Mouse (Mus musculus): ENCODE results near the gene Sf3b5. TPM values are rescaled to one million over a fixed set of nuclear protein-coding genes. Genes with fewer than 3 reads are reported as not detected.

The Sf3b5 gene
- 32.5 and 36.8 TPM in 2 replicates for polyA plus RNA-seq (2014; fragmentation: Nextera tagmentation; extraction: Ambion mirVana)

DNA sequence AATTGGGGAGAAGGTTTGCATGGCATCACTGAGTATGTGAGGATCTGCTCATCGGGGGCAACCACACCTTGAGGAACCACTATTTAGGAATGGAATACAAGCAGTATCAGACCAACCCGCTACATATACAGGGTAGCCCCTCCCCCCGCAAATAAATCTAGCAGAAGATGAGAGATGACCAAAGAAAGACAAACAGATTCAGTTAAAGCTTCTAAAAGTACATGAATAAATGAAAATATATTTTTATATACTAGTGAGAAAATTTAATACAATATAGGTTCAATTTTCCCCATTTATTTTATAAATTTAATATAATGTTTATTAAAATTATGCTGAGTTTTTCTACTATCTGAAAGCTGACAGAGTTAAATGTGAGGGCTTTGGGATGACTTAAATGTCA lies at the start of gene Sf3b5:
Gene Sf3b5 (plus strand): TSS at position 301 of the 400 bp plus-strand sequence.
- no peaks in the 10 kb centered on the region for H3K36me3 ChIP-seq (ENCODE audit: control insufficient read depth, insufficient read depth, low read length)
- DNase-seq (ENCODE audit: low spot score): no peak
- H3K27me3 ChIP-seq (replicated peaks; ENCODE audit: control insufficient read depth, insufficient read depth, low read length): no peaks in the 10 kb centered on the region
- H3K4me2 ChIP-seq (ENCODE audit: low read length): no peak within 1 kb of the TSS
- no peaks in the 10 kb centered on the region for H3K9me3 ChIP-seq (replicated peaks; ENCODE audit: control insufficient read depth, low read length)
- WGBS: 92% methylated on average over 3 of the region's 3 CpGs
- no peak within 1 kb of the TSS for H3K4me3 ChIP-seq (ENCODE audit: low read depth, low read length)
- H3K9ac ChIP-seq (ENCODE audit: low read length): no peak within 1 kb of the TSS
- no peak within 1 kb of the TSS for H3K27ac ChIP-seq (ENCODE audit: low read depth, low read length)
- peaks cover 10% of the 10 kb centered on the region for H3K4me1 ChIP-seq (ENCODE audit: control insufficient read depth, insufficient read depth, low read length)
- no peak for ATAC-seq

- H3K4me1 ChIP-seq (ENCODE audit: control insufficient read depth, insufficient read depth, low read length): no peaks in the 10 kb centered on the region
- DNase-seq (ENCODE audit: low spot score) (no peak), ATAC-seq (no peak)
- WGBS: 57% methylated on average over 1 of the region's 1 CpGs
- no peak overlapping the region for H3K27ac ChIP-seq (ENCODE audit: low read depth, low read length)
- no peak overlapping the region for H3K4me3 ChIP-seq (ENCODE audit: low read depth, low read length)
- H3K27me3 ChIP-seq (replicated peaks; ENCODE audit: control insufficient read depth, insufficient read depth, low read length): no peaks in the 10 kb centered on the region
- no peak overlapping the region for H3K9ac ChIP-seq (ENCODE audit: low read length)
- no peaks in the 10 kb centered on the region for H3K36me3 ChIP-seq (ENCODE audit: control insufficient read depth, insufficient read depth, low read length)
- H3K9me3 ChIP-seq (replicated peaks; ENCODE audit: control insufficient read depth, low read length): no peaks in the 10 kb centered on the region
- H3K4me2 ChIP-seq (ENCODE audit: low read length): no peak overlapping the region
Measured at GRCm38 (mm10) chr10:12955831-12956230, 49.3 kb upstream of the Sf3b5 start.

GRCm38 (mm10) chr10:12957271-12957670 lies 47.9 kb upstream of the Sf3b5 start:
- ATAC-seq: no peak
- WGBS: 90% methylated on average over 4 of the region's 4 CpGs
- H3K4me3 ChIP-seq (ENCODE audit: low read depth, low read length): no peak overlapping the region
- no peaks in the 10 kb centered on the region for H3K36me3 ChIP-seq (ENCODE audit: control insufficient read depth, insufficient read depth, low read length)
- H3K27ac ChIP-seq (ENCODE audit: low read depth, low read length): no peak overlapping the region
- no peaks in the 10 kb centered on the region for H3K27me3 ChIP-seq (replicated peaks; ENCODE audit: control insufficient read depth, insufficient read depth, low read length)
- H3K4me2 ChIP-seq (ENCODE audit: low read length): no peak overlapping the region
- H3K9me3 ChIP-seq (replicated peaks; ENCODE audit: control insufficient read depth, low read length): no peaks in the 10 kb centered on the region
- DNase-seq (ENCODE audit: low spot score): no peak
- no peak overlapping the region for H3K9ac ChIP-seq (ENCODE audit: low read length)
- no peaks in the 10 kb centered on the region for H3K4me1 ChIP-seq (ENCODE audit: control insufficient read depth, insufficient read depth, low read length)

GRCm38 (mm10) chr10:12961546-12961945 lies 43.6 kb upstream of the Sf3b5 start:
- WGBS: 89% methylated on average over 8 of the region's 8 CpGs
- Histone ChIP-seq H3K4me2 (ENCODE audit: low read length) (no peak overlapping the region), H3K36me3 (ENCODE audit: control insufficient read depth, insufficient read depth, low read length) (no peaks in the 10 kb centered on the region), H3K9ac (ENCODE audit: low read length) (no peak overlapping the region), H3K4me3 (ENCODE audit: low read depth, low read length) (no peak overlapping the region), H3K27me3 (replicated peaks; ENCODE audit: control insufficient read depth, insufficient read depth, low read length) (0 out of 2 replicates have a peak, but pooled peaks cover 3% of the 10 kb centered on the region), H3K27ac (ENCODE audit: low read depth, low read length) (no peak overlapping the region), H3K4me1 (ENCODE audit: control insufficient read depth, insufficient read depth, low read length) (no peaks in the 10 kb centered on the region), H3K9me3 (replicated peaks; ENCODE audit: control insufficient read depth, low read length) (no peaks in the 10 kb centered on the region)
- ATAC-seq (no peak), DNase-seq (ENCODE audit: low spot score) (no peak)

- Histone ChIP-seq H3K4me3 (ENCODE audit: low read depth, low read length) (no peak overlapping the region), H3K36me3 (ENCODE audit: control insufficient read depth, insufficient read depth, low read length) (no peaks in the 10 kb centered on the region), H3K4me2 (ENCODE audit: low read length) (no peak overlapping the region), H3K27ac (ENCODE audit: low read depth, low read length) (no peak overlapping the region), H3K9me3 (replicated peaks; ENCODE audit: control insufficient read depth, low read length) (no peaks in the 10 kb centered on the region), H3K27me3 (replicated peaks; ENCODE audit: control insufficient read depth, insufficient read depth, low read length) (0 out of 2 replicates have a peak, but pooled peaks cover 3% of the 10 kb centered on the region), H3K4me1 (ENCODE audit: control insufficient read depth, insufficient read depth, low read length) (no peaks in the 10 kb centered on the region), H3K9ac (ENCODE audit: low read length) (no peak overlapping the region)
- no peak for DNase-seq (ENCODE audit: low spot score)
- no peak for ATAC-seq
Measured at GRCm38 (mm10) chr10:12962238-12962637, 42.9 kb upstream of the Sf3b5 start.

DNA sequence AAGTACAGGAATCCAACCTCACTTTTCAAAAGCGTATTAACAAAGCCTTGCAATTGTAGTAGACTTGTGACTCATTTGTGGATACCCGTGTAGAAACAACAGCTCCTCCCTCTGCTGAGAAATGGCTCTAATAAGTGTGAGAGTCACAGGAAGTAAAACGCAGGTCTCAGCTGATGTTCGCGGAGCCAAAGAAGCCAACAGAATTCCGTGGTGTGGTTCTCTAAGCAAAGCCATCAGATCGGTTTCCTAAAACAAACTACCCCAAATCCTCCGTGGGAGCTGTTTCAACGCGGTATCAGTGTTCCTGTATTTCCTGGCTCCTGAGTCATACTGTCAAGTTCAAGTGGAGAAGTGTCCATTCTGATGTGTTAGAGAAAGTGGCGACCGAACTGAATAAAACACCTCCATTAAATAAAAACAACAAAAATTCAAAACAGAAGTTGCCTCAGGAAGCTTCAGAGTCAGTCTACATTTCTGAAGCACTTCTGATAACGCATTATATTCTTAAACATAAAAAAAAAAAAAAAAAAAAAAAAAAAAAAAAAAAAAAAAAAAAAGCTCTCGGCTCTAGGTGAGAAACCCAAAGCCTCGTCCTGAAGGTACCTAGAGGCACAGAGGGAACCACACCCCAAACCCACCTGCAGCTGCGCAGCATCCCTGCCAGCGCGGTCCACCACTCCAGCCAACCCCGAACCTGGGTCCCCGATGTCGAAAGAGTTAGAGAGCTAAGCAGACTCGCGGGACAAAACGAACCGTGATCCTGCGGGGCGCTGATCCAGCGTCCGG lies 41.6 kb upstream of the Sf3b5 start:
- peak overlapping the region; percentile 89 for H3K4me2 ChIP-seq (ENCODE audit: low read length)
- no peak overlapping the region for H3K27ac ChIP-seq (ENCODE audit: low read depth, low read length)
- 0 out of 2 replicates have a peak, but pooled peaks cover 3% of the 10 kb centered on the region for H3K27me3 ChIP-seq (replicated peaks; ENCODE audit: control insufficient read depth, insufficient read depth, low read length)
- no peaks in the 10 kb centered on the region for H3K4me1 ChIP-seq (ENCODE audit: control insufficient read depth, insufficient read depth, low read length)
- peak overlapping the region; percentile 72 for H3K4me3 ChIP-seq (ENCODE audit: low read depth, low read length)
- peak; percentile 63 for ATAC-seq
- WGBS: 7% methylated on average over 29 of the region's 29 CpGs
- H3K9ac ChIP-seq (ENCODE audit: low read length): peak overlapping the region; percentile 67
- no peak for DNase-seq (ENCODE audit: low spot score)
- H3K9me3 ChIP-seq (replicated peaks; ENCODE audit: control insufficient read depth, low read length): no peaks in the 10 kb centered on the region
- H3K36me3 ChIP-seq (ENCODE audit: control insufficient read depth, insufficient read depth, low read length): no peaks in the 10 kb centered on the region

- peak within 1 kb of the TSS; percentile 67 for H3K9ac ChIP-seq (ENCODE audit: low read length)
- no peaks in the 10 kb centered on the region for H3K9me3 ChIP-seq (replicated peaks; ENCODE audit: control insufficient read depth, low read length)
- 0 out of 2 replicates have a peak, but pooled peaks cover 3% of the 10 kb centered on the region for H3K27me3 ChIP-seq (replicated peaks; ENCODE audit: control insufficient read depth, insufficient read depth, low read length)
- no peak within 1 kb of the TSS for H3K27ac ChIP-seq (ENCODE audit: low read depth, low read length)
- WGBS: 3% methylated on average over 56 of the region's 56 CpGs
- peak within 1 kb of the TSS; percentile 72 for H3K4me3 ChIP-seq (ENCODE audit: low read depth, low read length)
- H3K4me1 ChIP-seq (ENCODE audit: control insufficient read depth, insufficient read depth, low read length): no peaks in the 10 kb centered on the region
- peak within 1 kb of the TSS; percentile 89 for H3K4me2 ChIP-seq (ENCODE audit: low read length)
- DNase-seq (ENCODE audit: low spot score): peak; percentile 59
- peak; percentile 93 for ATAC-seq
- no peaks in the 10 kb centered on the region for H3K36me3 ChIP-seq (ENCODE audit: control insufficient read depth, insufficient read depth, low read length)
Measured at GRCm38 (mm10) chr10:12964151-12965075, 40.7 kb upstream of the Sf3b5 start, which contains the start of gene Stx11. Gene Stx11 (minus strand): TSS chr10:12964298.

DNA sequence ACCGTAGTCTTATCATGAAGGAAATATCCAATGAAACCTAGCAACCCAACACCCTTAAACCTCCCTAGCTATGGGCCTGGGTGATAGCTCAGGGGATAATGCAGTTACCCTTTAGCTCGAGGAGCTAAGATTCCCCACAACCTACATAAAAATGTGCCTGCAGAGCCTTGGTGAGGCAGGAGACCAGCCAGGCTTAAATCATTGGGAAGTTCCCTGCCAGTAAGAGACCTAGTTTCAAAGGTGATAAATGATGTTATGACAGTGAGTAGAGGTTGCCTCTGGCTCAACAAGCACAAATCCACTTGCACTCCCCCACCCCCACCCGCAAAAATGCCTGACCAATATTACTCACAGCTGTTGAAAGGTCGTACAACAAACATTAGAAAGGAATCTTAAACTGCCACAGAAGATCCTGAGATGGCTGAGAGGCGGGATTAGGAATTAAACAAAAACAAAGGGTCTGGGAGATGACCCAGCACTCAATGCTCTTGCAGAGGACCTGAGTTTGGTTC lies 39.4 kb upstream of the Sf3b5 start:
- H3K9ac ChIP-seq (ENCODE audit: low read length): no peak overlapping the region
- H3K36me3 ChIP-seq (ENCODE audit: control insufficient read depth, insufficient read depth, low read length): no peaks in the 10 kb centered on the region
- 89% methylated on average over 5 of the region's 5 CpGs for WGBS
- H3K27ac ChIP-seq (ENCODE audit: low read depth, low read length): no peak overlapping the region
- no peak overlapping the region for H3K4me2 ChIP-seq (ENCODE audit: low read length)
- H3K27me3 ChIP-seq (replicated peaks; ENCODE audit: control insufficient read depth, insufficient read depth, low read length): 0 out of 2 replicates have a peak, but pooled peaks cover 3% of the 10 kb centered on the region
- H3K4me3 ChIP-seq (ENCODE audit: low read depth, low read length): no peak overlapping the region
- no peaks in the 10 kb centered on the region for H3K4me1 ChIP-seq (ENCODE audit: control insufficient read depth, insufficient read depth, low read length)
- DNase-seq (ENCODE audit: low spot score) (no peak), ATAC-seq (no peak)
- H3K9me3 ChIP-seq (replicated peaks; ENCODE audit: control insufficient read depth, low read length): no peaks in the 10 kb centered on the region

All from forebrain, embryonic 14.5 days (tissue).